Comparison of ENCODE assay signal across 15 mouse cellular contexts in the genomic region with DNA sequence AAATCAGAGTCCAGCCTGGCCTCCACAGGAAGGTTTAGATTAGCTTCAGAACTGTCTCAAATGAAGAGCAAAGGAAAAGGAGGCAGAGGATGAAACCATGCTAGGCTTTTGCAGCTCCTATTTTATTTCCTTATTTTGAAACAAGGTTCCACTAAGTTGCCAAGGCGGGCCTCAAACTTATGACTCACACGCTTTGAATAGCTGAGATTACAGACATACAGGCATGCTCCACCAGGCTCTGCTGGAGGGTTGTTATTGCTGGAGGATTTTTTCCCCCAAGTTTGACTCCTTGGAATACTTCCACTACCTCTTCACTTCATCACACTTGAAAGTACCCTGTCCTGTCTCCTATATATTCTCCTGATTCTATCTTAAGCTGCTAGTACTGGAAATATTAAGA.
"Had no signal": no experiment of that assay in that cellular context is flagged by ENCODE, and none has a peak within 500 bp of the region (broad histone marks: within the 10 kb centered on the region; RNA-seq: fewer than 3 reads in every experiment).

No protein-coding gene starts in this region.

- H3K27ac ChIP-seq: midbrain, embryonic 10.5 days; midbrain, embryonic 12.5 days; neural tube, embryonic 13.5 days; neural tube, embryonic 15.5 days had no signal

- H3K4me3 ChIP-seq: midbrain, embryonic 10.5 days; midbrain, embryonic 12.5 days; myocyte; neural tube, embryonic 13.5 days; neural tube, embryonic 15.5 days had no signal

- DNase-seq: lung, adult 18-20 months; lung, embryonic 14.5 days; lung, postnatal 10 days; lung, postnatal 4 days; midbrain, embryonic 14.5 days; right cerebral cortex, postnatal 14 days; spleen, adult 18-20 months; thymus, adult 18-20 months; thymus, postnatal 14 days; thymus, postnatal 36 days had no signal

- H3K4me1 ChIP-seq: midbrain, embryonic 10.5 days; midbrain, embryonic 12.5 days; neural tube, embryonic 13.5 days; neural tube, embryonic 15.5 days had no signal
